Mouse (Mus musculus): Measurements from ENCODE around the gene Golph3l. TPM values are rescaled to one million over a fixed set of nuclear protein-coding genes. Genes with fewer than 3 reads are reported as not detected.

Golph3l gene
- polyA plus RNA-seq, 1 experiment from 2014 or later = 27.0 TPM

DNA sequence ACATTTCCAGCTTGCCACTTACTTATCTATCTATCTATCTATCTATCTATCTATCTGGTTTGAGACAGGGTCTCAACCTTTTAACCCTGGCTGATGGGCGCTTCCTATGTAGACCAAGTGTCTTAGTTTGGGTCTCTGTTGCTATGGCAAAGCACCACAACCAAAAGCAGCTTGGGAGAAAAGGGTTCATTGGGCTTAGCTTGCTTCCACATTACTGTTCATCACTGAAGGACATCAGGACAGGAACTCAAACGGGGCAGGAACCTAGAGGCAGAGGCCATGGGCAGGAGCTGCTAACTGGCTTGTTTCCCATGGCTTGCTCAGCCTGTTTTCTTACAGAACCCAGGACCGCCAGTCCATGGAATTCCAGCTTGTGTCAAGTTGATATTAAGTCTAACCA lies 68.4 kb downstream of the Golph3l start:
- H3K9me3 ChIP-seq (replicated peaks; ENCODE audit: control insufficient read depth, low read length, poor library complexity, severe bottlenecking) = no peaks in the 10 kb centered on the region
- no peak overlapping the region for H3K4me2 ChIP-seq (ENCODE audit: low read length)
- H3K4me1 ChIP-seq (ENCODE audit: control insufficient read depth, insufficient read depth, low read length) = peaks cover 24% of the 10 kb centered on the region
- 90% methylated on average over 3 of the region's 3 CpGs for WGBS
- H3K4me3 ChIP-seq (ENCODE audit: low read depth, low read length) = no peak overlapping the region
- no peak overlapping the region for H3K9ac ChIP-seq (ENCODE audit: low read depth, low read length)
- ATAC-seq = no peak
- H3K27ac ChIP-seq (ENCODE audit: low read length) = no peak overlapping the region
- no peaks in the 10 kb centered on the region for H3K36me3 ChIP-seq (ENCODE audit: control insufficient read depth, insufficient read depth, low read length)
- no peaks in the 10 kb centered on the region for H3K27me3 ChIP-seq (ENCODE audit: control insufficient read depth, insufficient read depth, low read depth, low read length)

DNA sequence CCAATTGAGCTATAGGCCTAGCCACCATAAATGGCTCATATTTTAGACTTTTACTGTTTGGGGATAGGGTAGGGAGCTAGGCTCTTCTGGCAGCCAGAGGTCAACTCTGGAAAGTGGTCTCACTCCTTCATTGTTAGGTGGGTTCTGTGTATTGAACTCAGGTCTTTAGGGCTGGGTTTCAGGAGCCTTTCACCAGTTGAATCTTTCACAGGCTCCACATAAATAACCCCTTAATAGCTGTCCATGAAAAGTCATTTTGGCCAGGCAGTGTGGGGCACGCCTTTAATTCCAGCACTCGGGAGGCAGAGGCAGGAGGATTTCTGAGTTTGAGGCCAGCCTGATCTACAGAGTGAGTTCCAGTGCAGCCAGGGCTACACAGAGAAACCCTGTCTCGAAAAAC lies 69.0 kb downstream of the Golph3l start:
- H3K36me3 ChIP-seq (ENCODE audit: control insufficient read depth, insufficient read depth, low read length) = no peaks in the 10 kb centered on the region
- peaks cover 30% of the 10 kb centered on the region for H3K4me1 ChIP-seq (ENCODE audit: control insufficient read depth, insufficient read depth, low read length)
- no peak overlapping the region for H3K27ac ChIP-seq (ENCODE audit: low read length)
- ATAC-seq = no peak
- H3K9me3 ChIP-seq (replicated peaks; ENCODE audit: control insufficient read depth, low read length, poor library complexity, severe bottlenecking) = no peaks in the 10 kb centered on the region
- WGBS = 88% methylated on average over 3 of the region's 3 CpGs
- no peaks in the 10 kb centered on the region for H3K27me3 ChIP-seq (ENCODE audit: control insufficient read depth, insufficient read depth, low read depth, low read length)
- H3K9ac ChIP-seq (ENCODE audit: low read depth, low read length) = no peak overlapping the region
- H3K4me3 ChIP-seq (ENCODE audit: low read depth, low read length) = peak overlapping the region; percentile 97
- H3K4me2 ChIP-seq (ENCODE audit: low read length) = peak overlapping the region; percentile 76

DNA sequence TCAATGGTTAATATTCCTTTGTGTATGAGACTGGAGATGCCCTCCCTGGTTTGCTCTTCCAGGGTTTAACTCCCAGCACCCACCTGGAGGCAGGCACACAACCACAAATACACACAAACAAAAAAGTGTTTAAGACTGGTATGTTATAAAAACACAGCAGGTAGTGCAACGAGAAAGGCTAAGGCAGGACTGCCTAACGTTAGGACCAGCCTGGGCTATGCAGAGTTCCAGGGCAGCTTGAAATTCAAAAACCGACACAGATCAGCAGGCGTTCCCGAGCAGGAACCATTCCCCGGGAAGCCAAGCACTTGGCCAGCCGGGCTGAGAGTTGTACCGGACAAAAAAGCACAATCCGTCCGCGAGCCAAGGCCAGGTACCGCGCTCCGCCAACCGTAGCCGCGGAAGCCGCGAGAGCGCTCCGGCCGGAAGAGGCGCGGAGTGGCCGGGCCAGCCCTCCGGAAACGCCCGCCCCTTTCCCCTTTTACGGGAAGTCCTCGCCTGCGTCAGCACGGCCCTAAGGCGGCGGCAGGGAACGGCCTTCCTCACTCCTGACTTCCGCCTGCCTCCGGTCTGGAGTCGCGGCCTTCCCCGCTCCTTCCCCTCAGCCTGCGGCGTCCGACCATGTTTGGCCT lies 69.6 kb downstream of the Golph3l start, which contains the start of gene Mcl1:
Gene Mcl1, plus strand, starts transcription at position 553 of the 632 bp plus-strand sequence.
- peak within 1 kb of the TSS; percentile 99 for H3K9ac ChIP-seq (ENCODE audit: low read depth, low read length)
- peaks cover 35% of the 10 kb centered on the region for H3K4me1 ChIP-seq (ENCODE audit: control insufficient read depth, insufficient read depth, low read length)
- no peaks in the 10 kb centered on the region for H3K36me3 ChIP-seq (ENCODE audit: control insufficient read depth, insufficient read depth, low read length)
- no peaks in the 10 kb centered on the region for H3K9me3 ChIP-seq (replicated peaks; ENCODE audit: control insufficient read depth, low read length, poor library complexity, severe bottlenecking)
- H3K27ac ChIP-seq (ENCODE audit: low read length) = peak within 1 kb of the TSS; percentile 99
- peak within 1 kb of the TSS; percentile 98 for H3K4me2 ChIP-seq (ENCODE audit: low read length)
- peak within 1 kb of the TSS; percentile 97 for H3K4me3 ChIP-seq (ENCODE audit: low read depth, low read length)
- ATAC-seq = peak; percentile 98
- under 1% methylated on average over 43 of the region's 43 CpGs for WGBS
- no peaks in the 10 kb centered on the region for H3K27me3 ChIP-seq (ENCODE audit: control insufficient read depth, insufficient read depth, low read depth, low read length)

DNA sequence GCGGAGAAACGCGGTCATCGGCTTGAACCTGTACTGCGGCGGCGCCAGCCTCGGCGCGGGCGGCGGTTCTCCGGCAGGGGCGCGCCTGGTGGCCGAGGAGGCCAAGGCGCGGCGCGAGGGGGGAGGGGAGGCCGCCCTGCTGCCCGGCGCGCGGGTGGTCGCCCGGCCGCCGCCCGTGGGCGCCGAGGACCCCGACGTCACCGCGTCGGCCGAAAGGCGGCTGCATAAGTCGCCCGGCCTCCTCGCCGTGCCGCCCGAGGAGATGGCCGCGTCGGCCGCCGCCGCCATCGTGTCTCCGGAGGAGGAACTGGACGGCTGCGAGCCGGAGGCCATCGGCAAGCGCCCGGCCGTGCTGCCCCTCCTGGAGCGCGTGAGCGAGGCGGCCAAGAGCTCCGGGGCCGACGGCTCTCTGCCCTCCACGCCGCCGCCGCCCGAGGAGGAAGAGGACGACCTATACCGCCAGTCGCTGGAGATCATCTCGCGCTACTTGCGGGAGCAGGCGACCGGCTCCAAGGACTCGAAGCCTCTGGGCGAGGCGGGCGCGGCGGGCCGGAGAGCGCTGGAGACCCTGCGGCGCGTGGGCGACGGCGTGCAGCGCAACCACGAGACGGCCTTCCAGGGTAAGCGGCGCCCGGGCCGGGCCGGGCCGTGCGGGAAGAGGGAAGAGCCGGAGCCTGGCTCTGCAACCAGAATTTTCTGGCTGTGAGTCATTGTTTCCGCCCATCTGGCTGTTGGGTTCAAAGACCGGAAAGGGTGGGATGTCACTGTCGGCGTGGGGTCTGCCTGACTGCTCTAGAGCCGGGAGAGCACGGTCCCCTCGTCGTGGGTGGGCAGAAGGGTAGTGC lies 70.4 kb downstream of the Golph3l start:
- peak; percentile 81 for ATAC-seq
- no peaks in the 10 kb centered on the region; the same call in 1 of the 2 replicates for H3K36me3 ChIP-seq (ENCODE audit: control insufficient read depth, insufficient read depth, low read length)
- H3K9ac ChIP-seq (ENCODE audit: low read depth, low read length) = peak overlapping the region; percentile 99
- no peaks in the 10 kb centered on the region for H3K27me3 ChIP-seq (ENCODE audit: control insufficient read depth, insufficient read depth, low read depth, low read length)
- peaks cover 40% of the 10 kb centered on the region for H3K4me1 ChIP-seq (ENCODE audit: control insufficient read depth, insufficient read depth, low read length)
- no peaks in the 10 kb centered on the region for H3K9me3 ChIP-seq (replicated peaks; ENCODE audit: control insufficient read depth, low read length, poor library complexity, severe bottlenecking)
- WGBS = under 1% methylated on average over 91 of the region's 113 CpGs
- H3K4me3 ChIP-seq (ENCODE audit: low read depth, low read length) = peak overlapping the region; percentile 97
- peak overlapping the region; percentile 99 for H3K27ac ChIP-seq (ENCODE audit: low read length)
- peak overlapping the region; percentile 98 for H3K4me2 ChIP-seq (ENCODE audit: low read length)

DNA sequence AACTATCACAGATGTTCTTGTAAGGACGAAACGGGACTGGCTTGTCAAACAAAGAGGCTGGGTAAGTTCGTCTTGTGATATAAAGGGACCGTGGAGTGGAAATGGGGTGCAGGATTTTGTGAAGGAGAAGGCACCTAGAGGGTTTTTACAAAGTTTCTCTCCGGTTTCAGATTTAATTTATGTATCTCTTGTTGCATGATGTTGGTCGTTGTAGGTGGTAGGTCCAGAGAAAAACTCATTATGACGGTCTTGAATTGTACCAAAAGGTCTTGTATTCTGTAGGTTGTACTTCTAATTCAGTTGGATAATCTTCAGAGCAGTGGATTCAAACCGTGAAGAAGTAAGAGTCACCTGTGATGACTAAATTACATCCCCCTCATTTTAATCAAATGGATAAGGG lies 71.2 kb downstream of the Golph3l start:
- no peaks in the 10 kb centered on the region for H3K9me3 ChIP-seq (replicated peaks; ENCODE audit: control insufficient read depth, low read length, poor library complexity, severe bottlenecking)
- no peak for ATAC-seq
- H3K9ac ChIP-seq (ENCODE audit: low read depth, low read length) = peak overlapping the region; percentile 99
- no peaks in the 10 kb centered on the region for H3K27me3 ChIP-seq (ENCODE audit: control insufficient read depth, insufficient read depth, low read depth, low read length)
- H3K27ac ChIP-seq (ENCODE audit: low read length) = peak overlapping the region; percentile 99
- 2% methylated on average over 8 of the region's 8 CpGs for whole genome bisulfite sequencing
- H3K36me3 ChIP-seq (ENCODE audit: control insufficient read depth, insufficient read depth, low read length) = peaks cover 4% of the 10 kb centered on the region; the same call in 1 of the 2 replicates
- H3K4me1 ChIP-seq (ENCODE audit: control insufficient read depth, insufficient read depth, low read length) = peaks cover 40% of the 10 kb centered on the region
- H3K4me3 ChIP-seq (ENCODE audit: low read depth, low read length) = peak overlapping the region; percentile 97
- peak overlapping the region; percentile 98 for H3K4me2 ChIP-seq (ENCODE audit: low read length)

DNA sequence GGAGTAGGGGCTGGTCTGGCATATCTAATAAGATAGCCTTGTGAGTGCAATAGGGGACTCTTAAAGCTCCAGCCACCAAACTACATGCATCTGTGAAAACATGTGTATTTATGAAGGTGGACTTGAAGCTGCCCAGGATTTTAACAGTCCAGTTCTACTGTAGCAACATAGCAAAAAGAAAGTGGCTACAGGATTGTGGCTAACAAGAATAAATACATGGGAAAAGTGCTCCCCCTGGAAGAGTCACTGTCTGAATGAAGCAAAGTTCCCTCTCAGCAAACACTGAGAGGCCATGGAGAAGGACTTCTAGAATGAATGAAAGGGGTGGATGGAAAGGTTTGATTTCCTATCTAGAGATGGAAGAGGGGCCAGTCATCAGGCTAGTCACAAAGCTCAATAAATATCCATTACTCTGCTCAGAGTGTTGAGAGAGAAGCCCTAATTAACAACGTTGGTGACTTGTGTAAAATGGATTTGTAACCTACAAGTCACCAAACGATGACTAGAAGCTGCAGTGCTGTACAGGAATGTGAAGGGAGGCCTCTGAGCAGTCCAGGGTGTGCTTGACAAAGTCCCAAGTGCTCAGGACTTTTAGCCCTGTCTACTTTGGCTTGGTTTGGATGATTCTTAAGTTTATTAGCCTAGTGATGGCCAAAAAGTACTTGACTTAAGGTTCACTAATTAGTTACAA lies 72.2 kb downstream of the Golph3l start:
- H3K4me2 ChIP-seq (ENCODE audit: low read length) = peak overlapping the region; percentile 98
- peak overlapping the region; percentile 97 for H3K4me3 ChIP-seq (ENCODE audit: low read depth, low read length)
- H3K27ac ChIP-seq (ENCODE audit: low read length) = no peak overlapping the region
- H3K9me3 ChIP-seq (replicated peaks; ENCODE audit: control insufficient read depth, low read length, poor library complexity, severe bottlenecking) = no peaks in the 10 kb centered on the region
- H3K36me3 ChIP-seq (ENCODE audit: control insufficient read depth, insufficient read depth, low read length) = peaks cover 7% of the 10 kb centered on the region
- no peaks in the 10 kb centered on the region for H3K27me3 ChIP-seq (ENCODE audit: control insufficient read depth, insufficient read depth, low read depth, low read length)
- ATAC-seq = no peak
- peak overlapping the region; percentile 99 for H3K9ac ChIP-seq (ENCODE audit: low read depth, low read length)
- H3K4me1 ChIP-seq (ENCODE audit: control insufficient read depth, insufficient read depth, low read length) = peaks cover 40% of the 10 kb centered on the region
- WGBS = 70% methylated on average over 2 of the region's 2 CpGs

DNA sequence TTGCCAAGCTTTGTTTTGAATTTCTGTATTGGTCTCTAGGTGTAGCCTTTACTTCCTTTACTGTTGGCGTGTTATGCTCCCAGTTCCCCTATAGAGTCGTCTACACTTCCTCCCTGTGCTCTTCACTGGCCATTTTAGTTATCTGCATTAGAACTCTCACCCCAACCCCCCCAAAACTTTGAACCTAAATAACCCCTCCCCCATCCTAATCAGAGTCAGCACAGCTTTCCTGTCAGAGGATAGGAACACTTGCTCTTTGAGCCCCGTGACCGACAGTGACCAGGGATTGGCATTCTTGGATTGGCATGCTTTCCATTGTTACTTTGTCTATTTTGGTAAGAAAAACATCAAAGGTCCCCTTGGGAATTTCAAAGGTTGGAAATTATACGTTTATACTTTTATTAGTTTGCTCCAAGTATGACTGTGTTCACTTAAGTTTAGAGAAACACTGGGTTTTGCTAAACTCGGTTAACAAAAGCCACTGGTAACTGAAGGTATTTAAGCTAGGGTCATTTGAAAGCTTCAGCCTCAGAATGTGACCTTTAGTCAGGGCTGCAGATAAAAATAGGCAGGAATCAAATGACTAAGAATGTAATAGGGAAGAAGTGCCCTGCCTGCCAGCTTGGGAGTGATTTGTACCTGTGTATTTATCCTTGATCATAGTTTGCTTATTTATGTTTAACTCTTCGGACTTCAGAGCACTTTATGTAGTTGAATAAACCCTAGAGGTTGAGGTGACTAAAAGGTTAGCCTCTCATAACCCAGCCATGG lies 73.4 kb downstream of the Golph3l start:
- no peaks in the 10 kb centered on the region for H3K9me3 ChIP-seq (replicated peaks; ENCODE audit: control insufficient read depth, low read length, poor library complexity, severe bottlenecking)
- H3K4me1 ChIP-seq (ENCODE audit: control insufficient read depth, insufficient read depth, low read length) = peaks cover 42% of the 10 kb centered on the region
- peak overlapping the region; percentile 33 for H3K4me2 ChIP-seq (ENCODE audit: low read length)
- ATAC-seq = no peak
- H3K36me3 ChIP-seq (ENCODE audit: control insufficient read depth, insufficient read depth, low read length) = peaks cover 7% of the 10 kb centered on the region
- H3K27me3 ChIP-seq (ENCODE audit: control insufficient read depth, insufficient read depth, low read depth, low read length) = no peaks in the 10 kb centered on the region
- WGBS = 65% methylated on average over 7 of the region's 7 CpGs
- H3K4me3 ChIP-seq (ENCODE audit: low read depth, low read length) = no peak overlapping the region
- 0 out of 2 replicates have a peak overlapping the region, but pooled peaks have one; percentile 4 for H3K9ac ChIP-seq (ENCODE audit: low read depth, low read length)
- H3K27ac ChIP-seq (ENCODE audit: low read length) = no peak overlapping the region

DNA sequence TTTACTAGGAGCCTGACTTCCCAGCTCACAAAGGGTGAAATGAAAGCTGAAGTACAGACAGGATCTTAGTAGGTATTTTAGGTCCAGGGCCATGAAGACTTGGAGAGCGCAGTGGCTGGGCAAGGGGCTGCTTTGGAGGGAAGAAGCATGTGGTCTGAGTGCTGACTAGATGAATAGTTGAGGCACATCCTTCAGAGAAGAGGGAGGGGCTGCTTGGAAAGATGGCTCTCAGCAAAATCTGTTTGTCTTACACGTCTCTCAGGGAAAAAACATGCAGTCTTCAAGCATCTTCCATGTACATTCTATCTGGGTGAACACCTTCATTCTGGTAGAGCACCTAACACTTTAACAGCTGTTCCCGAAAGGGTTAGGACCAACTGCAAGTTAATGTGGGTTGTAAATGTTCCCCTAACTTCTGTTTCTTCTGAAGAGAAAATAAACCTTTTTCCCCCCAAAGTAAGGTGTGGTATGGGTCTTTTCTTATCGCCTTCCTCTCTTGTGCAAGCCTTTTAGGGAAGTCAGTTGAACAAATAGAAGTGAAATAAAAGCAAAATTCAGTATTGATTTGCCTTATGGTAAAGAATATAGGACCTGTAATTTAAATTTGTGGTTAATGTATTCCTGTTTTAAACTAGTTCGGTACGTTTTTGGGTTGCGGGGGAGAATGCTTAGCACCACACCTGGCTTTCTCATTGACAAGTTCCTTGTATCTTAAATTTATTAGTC lies 74.2 kb downstream of the Golph3l start:
- H3K36me3 ChIP-seq (ENCODE audit: control insufficient read depth, insufficient read depth, low read length) = peaks cover 7% of the 10 kb centered on the region

More for the DNA sequence above, 74.2 kb downstream of the Golph3l start:
- no peaks in the 10 kb centered on the region for H3K27me3 ChIP-seq (ENCODE audit: control insufficient read depth, insufficient read depth, low read depth, low read length)
- H3K4me1 ChIP-seq (ENCODE audit: control insufficient read depth, insufficient read depth, low read length) = peaks cover 46% of the 10 kb centered on the region
- H3K9me3 ChIP-seq (replicated peaks; ENCODE audit: control insufficient read depth, low read length, poor library complexity, severe bottlenecking) = no peaks in the 10 kb centered on the region
- ATAC-seq = no peak
- WGBS = 87% methylated on average over 7 of the region's 7 CpGs
- no peak overlapping the region for H3K27ac ChIP-seq (ENCODE audit: low read length)
- no peak overlapping the region for H3K4me2 ChIP-seq (ENCODE audit: low read length)
- no peak overlapping the region for H3K4me3 ChIP-seq (ENCODE audit: low read depth, low read length)
- no peak overlapping the region for H3K9ac ChIP-seq (ENCODE audit: low read depth, low read length)
